Mouse (Mus musculus): ENCODE data around the gene Txlna.

GRCm38 (mm10) chr4:129584370-129584769 is 56.5 kb downstream of the Txlna start:
- no peak for TF ChIP-seq CTCF (IDR thresholded peaks at IDR 0.05; ENCODE audit: borderline replicate concordance, extremely low read depth, insufficient read depth, insufficient read length)
- no peak for TF ChIP-seq POLR2A (IDR thresholded peaks at IDR 0.05; ENCODE audit: borderline replicate concordance, extremely low read depth, insufficient read depth, insufficient read length, poor library complexity, severe bottlenecking)

Data from brain, embryonic 14.5 days (tissue).